Mouse (Mus musculus) small intestine, adult 2 months (tissue): ENCODE measurements around the gene Ddx10.

Experiments
- CTCF ChIP-seq: fragments of 200-500 bp; IDR thresholded peaks from 2 replicates; pipeline ENCODE4 v1.5.1; 2012; ENCODE audit warnings: low read depth, mild to moderate bottlenecking, control low read depth, inconsistent platforms, low read length, moderate library complexity, mixed read lengths; ENCODE audit not compliant: insufficient replicate concordance, insufficient read length; ENCODE audit errors: extremely low read depth
- POLR2A ChIP-seq: fragments of 200-500 bp; IDR thresholded peaks from 2 replicates; pipeline ENCODE4 v1.6.1; 2012; ENCODE audit warnings: low read depth, mild to moderate bottlenecking, control low read depth, inconsistent platforms, low read length, moderate library complexity

- TF ChIP-seq CTCF (no peak), POLR2A (no peak)
Observed at GRCm38 (mm10) chr9:53272714-53273113, 24.9 kb upstream of the Ddx10 start.
